ENCODE assay signal across 10 mouse cellular contexts in genomic region chr6:88631293-88631692, GRCm38 (mm10). TPM values are rescaled to one million over a fixed set of nuclear protein-coding genes. Genes with fewer than 3 reads are reported as not detected.
"Had no signal": no experiment of that assay in that cellular context is flagged by ENCODE, and none has a peak within 500 bp of the region (broad histone marks: within the 10 kb centered on the region; RNA-seq: fewer than 3 reads in every experiment).

No protein-coding gene starts in this region.

- H3K9me3 ChIP-seq: limb, embryonic 10.5 days; midbrain, embryonic 12.5 days had no signal

- H3K9ac ChIP-seq: midbrain, embryonic 12.5 days had no signal

- H3K36me3 ChIP-seq: limb, embryonic 10.5 days; midbrain, embryonic 12.5 days had no signal

- H3K4me2 ChIP-seq: midbrain, embryonic 12.5 days had no signal

- DNase-seq: kidney, adult 11 months; kidney, postnatal 10 days; right cerebral cortex, postnatal 14 days; thymus, postnatal 4 days had no signal

- H3K4me3 ChIP-seq: left cerebral cortex, adult 2 months; limb, embryonic 10.5 days; midbrain, embryonic 12.5 days had no signal

- ATAC-seq: midbrain, embryonic 16.5 days had no signal

- H3K27ac ChIP-seq: left cerebral cortex, adult 2 months; limb, embryonic 10.5 days; macrophage; midbrain, embryonic 12.5 days; stomach, postnatal 0 days had no signal

RNA-seq across cellular contexts. Expression of gene Kbtbd12, which starts 6.5 kb away (rescaled TPM):
- polyA plus RNA-seq: midbrain, embryonic 12.5 days had no signal
